Comparison of ENCODE assay signal across 10 mouse cellular contexts in genomic region chr16:92644718-92645422, GRCm38 (mm10).
DNase-seq lines count a peak whose midpoint lies in the region; ATAC-seq and TF ChIP-seq lines count a peak whose summit lies in the region.
"Had no signal": no experiment of that assay in that cellular context is flagged by ENCODE, and none has a peak within 500 bp of the region (broad histone marks: within the 10 kb centered on the region; RNA-seq: fewer than 3 reads in every experiment).

No protein-coding gene starts in this region.

- intact Hi-C loops in gastrocnemius, postnatal 14 days (cut with DNase I; ENCODE audit: low total_unique reads) = no loop called here

- H3K9ac ChIP-seq in kidney, embryonic 16.5 days (replicated peaks; ENCODE audit: low read length) = no peak overlapping the region; the same call in 1 of the 2 replicates
- H3K9ac ChIP-seq in embryonic facial prominence, embryonic 12.5 days = no peak overlapping the region
- H3K9ac ChIP-seq in lung, embryonic 15.5 days = no peak overlapping the region
- H3K9ac ChIP-seq in stomach, postnatal 0 days (ENCODE audit: low read length) = no peak overlapping the region; the same call in 1 of the 2 replicates
- H3K9ac ChIP-seq: liver, embryonic 12.5 days had no signal

- H3K36me3 ChIP-seq in kidney, embryonic 16.5 days (ENCODE audit: insufficient read depth, low read length) = no peaks in the 10 kb centered on the region
- no peaks in the 10 kb centered on the region for H3K36me3 ChIP-seq in embryonic facial prominence, embryonic 12.5 days
- no peaks in the 10 kb centered on the region for H3K36me3 ChIP-seq in lung, embryonic 15.5 days
- H3K36me3 ChIP-seq in stomach, postnatal 0 days (ENCODE audit: control insufficient read depth, insufficient read depth, low read length) = no peaks in the 10 kb centered on the region

- no peak overlapping the region for H3K4me3 ChIP-seq in kidney, embryonic 16.5 days (ENCODE audit: low read length)
- H3K4me3 ChIP-seq in embryonic facial prominence, embryonic 12.5 days = no peak overlapping the region
- no peak overlapping the region for H3K4me3 ChIP-seq in lung, embryonic 15.5 days
- no peak overlapping the region for H3K4me3 ChIP-seq in stomach, postnatal 0 days (ENCODE audit: low read depth, low read length)
- H3K4me3 ChIP-seq: liver, embryonic 12.5 days had no signal

- no peak overlapping the region for H3K4me2 ChIP-seq in kidney, embryonic 16.5 days (replicated peaks; ENCODE audit: low read depth, low read length)
- no peak overlapping the region for H3K4me2 ChIP-seq in embryonic facial prominence, embryonic 12.5 days (replicated peaks)
- H3K4me2 ChIP-seq in lung, embryonic 15.5 days = no peak overlapping the region
- no peak overlapping the region for H3K4me2 ChIP-seq in stomach, postnatal 0 days (replicated peaks; ENCODE audit: low read depth)
- H3K4me2 ChIP-seq: liver, embryonic 12.5 days had no signal

- H3K9me3 ChIP-seq in kidney, embryonic 16.5 days (ENCODE audit: low read length) = no peaks in the 10 kb centered on the region
- no peaks in the 10 kb centered on the region for H3K9me3 ChIP-seq in embryonic facial prominence, embryonic 12.5 days
- no peaks in the 10 kb centered on the region for H3K9me3 ChIP-seq in lung, embryonic 15.5 days
- no peaks in the 10 kb centered on the region for H3K9me3 ChIP-seq in stomach, postnatal 0 days (ENCODE audit: control insufficient read depth, low read length)
- H3K9me3 ChIP-seq: G1E; liver, embryonic 12.5 days had no signal

- no peak for TF ChIP-seq CTCF in stomach, postnatal 0 days (IDR thresholded peaks at IDR 0.05; ENCODE audit: low read depth)

- no peaks in the 10 kb centered on the region for H3K27me3 ChIP-seq in kidney, embryonic 16.5 days (ENCODE audit: insufficient read depth, low read length)
- no peaks in the 10 kb centered on the region for H3K27me3 ChIP-seq in embryonic facial prominence, embryonic 12.5 days
- no peaks in the 10 kb centered on the region for H3K27me3 ChIP-seq in lung, embryonic 15.5 days
- H3K27me3 ChIP-seq in stomach, postnatal 0 days (ENCODE audit: control insufficient read depth, insufficient read depth, low read length) = no peaks in the 10 kb centered on the region
- H3K27me3 ChIP-seq: liver, embryonic 12.5 days had no signal

- 0 out of 2 replicates have a peak, but pooled peaks have one; percentile 15 for ATAC-seq in kidney, embryonic 16.5 days (ENCODE audit: low FRiP score, low TSS enrichment)
- no peak for ATAC-seq in embryonic facial prominence, embryonic 12.5 days (ENCODE audit: insufficient number of reproducible peaks, insufficient read depth, low FRiP score, low TSS enrichment)
- ATAC-seq in lung, embryonic 15.5 days (ENCODE audit: borderline replicate concordance, extremely low read depth, low FRiP score, low TSS enrichment) = peak; percentile 47
- peak; percentile 54 for ATAC-seq in stomach, postnatal 0 days (ENCODE audit: low FRiP score, low TSS enrichment)
- ATAC-seq in erythroid progenitor cell, adult 5-6 weeks (replicated peaks; ENCODE audit: low FRiP score, poor library complexity, severe bottlenecking) = no peak
- ATAC-seq: liver, embryonic 12.5 days had no signal

- H3K27ac ChIP-seq in kidney, embryonic 16.5 days (ENCODE audit: low read length) = peak overlapping the region; percentile 37; the same call in 1 of the 2 replicates
- H3K27ac ChIP-seq in embryonic facial prominence, embryonic 12.5 days = peak overlapping the region; percentile 85
- peak overlapping the region; percentile 86 for H3K27ac ChIP-seq in lung, embryonic 15.5 days
- peak overlapping the region; percentile 81 for H3K27ac ChIP-seq in stomach, postnatal 0 days (replicated peaks)
- H3K27ac ChIP-seq: liver, embryonic 12.5 days had no signal

- H3K4me1 ChIP-seq in kidney, embryonic 16.5 days (ENCODE audit: insufficient read depth, low read length) = peaks cover 15% of the 10 kb centered on the region
- peaks cover 37% of the 10 kb centered on the region for H3K4me1 ChIP-seq in embryonic facial prominence, embryonic 12.5 days
- peaks cover 28% of the 10 kb centered on the region for H3K4me1 ChIP-seq in lung, embryonic 15.5 days
- peaks cover 3% of the 10 kb centered on the region; the same call in 1 of the 2 replicates for H3K4me1 ChIP-seq in stomach, postnatal 0 days (replicated peaks; ENCODE audit: control insufficient read depth, insufficient read depth)

- no peak for DNase-seq in kidney, postnatal 25 days
- DNase-seq in stomach, postnatal 0 days (ENCODE audit: low spot score) = peak; percentile 57
- no peak for DNase-seq in gastrocnemius, postnatal 14 days
- no peak for DNase-seq in ovary, postnatal 36 days (ENCODE audit: low spot score)

- TF ChIP-seq EP300 in stomach, postnatal 0 days (optimal IDR thresholded peaks at IDR 0.05) = no peak

- 36% methylated on average over 15 of the region's 15 CpGs for WGBS in kidney, embryonic 16.5 days
- WGBS in embryonic facial prominence, embryonic 12.5 days = 39% methylated on average over 15 of the region's 15 CpGs
- WGBS in lung, embryonic 15.5 days = 33% methylated on average over 15 of the region's 15 CpGs
- 44% methylated on average over 15 of the region's 15 CpGs for WGBS in stomach, postnatal 0 days

Comparison
In these comparisons a context has a peak if more than half of its experiments do, and no peak if none do; other contexts are left out.
1. ATAC-seq: peak in kidney, embryonic 16.5 days (single experiment), lung, embryonic 15.5 days (single experiment) and stomach, postnatal 0 days (single experiment); none in embryonic facial prominence, embryonic 12.5 days (single experiment) and erythroid progenitor cell, adult 5-6 weeks (single experiment).
2. Peak in every context shown above with its lines, with median percentiles within 50 percentile points of each other: H3K27ac ChIP-seq.